Mouse (Mus musculus) R1 (cell line): Measurements from ENCODE around the gene Gm17727.

Source experiments
- DNase-seq: peaks from one replicate; pipeline ENCODE4 v3.0.0-alpha.2; 2018; ENCODE audit warnings: low read depth, low spot score

The Gm17727 gene

DNA sequence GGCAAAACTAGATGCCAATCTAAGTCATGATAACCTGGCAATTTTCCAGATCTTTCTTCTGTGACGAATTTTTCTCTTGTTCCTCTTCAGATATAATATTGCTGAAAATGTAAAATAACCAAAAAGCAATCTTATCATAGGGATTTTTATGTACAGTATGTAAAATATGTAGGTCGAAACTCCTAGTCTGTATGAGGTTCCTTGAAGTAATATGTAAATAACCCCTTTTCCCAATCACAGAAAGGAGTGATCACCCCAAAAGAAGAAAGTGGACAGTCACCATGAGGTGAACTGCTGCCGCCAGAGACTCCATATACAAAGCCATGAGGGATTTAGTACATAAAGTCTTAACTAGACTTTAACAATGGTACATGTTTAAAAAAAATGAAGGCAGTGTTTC lies at the start of gene Gm17727:
Gene Gm17727 (minus strand): TSS at position 101 of the 400 bp plus-strand sequence.
- no peak for DNase-seq

DNA sequence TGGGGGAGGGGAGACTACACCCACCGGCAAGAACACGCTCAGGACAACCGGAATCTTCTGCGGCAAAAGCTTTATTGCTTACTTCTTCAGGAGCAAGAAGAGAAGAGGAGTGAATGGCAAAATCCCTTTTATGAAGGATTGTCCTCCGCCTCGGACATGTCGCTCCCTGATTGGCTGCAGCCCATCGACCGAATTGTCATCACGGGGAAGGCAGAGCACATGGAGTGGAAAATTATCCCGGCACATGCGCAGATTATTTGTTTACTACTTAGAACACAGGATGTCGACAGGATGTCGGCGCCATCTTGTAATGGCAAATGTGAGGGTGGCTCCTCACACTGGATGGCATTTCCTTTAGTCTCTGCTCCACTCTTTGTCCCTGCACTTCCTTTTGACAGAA lies 40.0 kb upstream of the Gm17727 start:
- DNase-seq, result peak; percentile 52

DNA sequence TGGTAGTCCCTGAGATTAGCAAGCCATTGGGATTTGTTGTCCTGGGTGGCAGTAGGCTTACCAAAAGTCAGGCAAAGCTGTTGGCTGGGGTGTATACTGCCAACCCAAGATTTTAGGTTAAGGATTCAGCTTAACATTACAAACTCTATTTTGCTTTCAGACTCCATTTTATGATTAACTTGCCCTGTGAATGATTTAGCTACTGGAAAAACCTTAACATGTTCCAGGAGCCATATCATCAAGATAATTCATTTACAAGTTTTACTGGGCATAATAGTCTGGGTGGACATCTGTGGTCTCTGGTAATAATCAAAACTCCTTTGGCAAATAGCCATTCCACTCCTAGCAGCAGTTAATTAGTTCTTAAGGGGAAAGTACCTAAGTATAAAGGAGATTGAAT lies 20.2 kb upstream of the Gm17727 start:
- no peak for DNase-seq

DNA sequence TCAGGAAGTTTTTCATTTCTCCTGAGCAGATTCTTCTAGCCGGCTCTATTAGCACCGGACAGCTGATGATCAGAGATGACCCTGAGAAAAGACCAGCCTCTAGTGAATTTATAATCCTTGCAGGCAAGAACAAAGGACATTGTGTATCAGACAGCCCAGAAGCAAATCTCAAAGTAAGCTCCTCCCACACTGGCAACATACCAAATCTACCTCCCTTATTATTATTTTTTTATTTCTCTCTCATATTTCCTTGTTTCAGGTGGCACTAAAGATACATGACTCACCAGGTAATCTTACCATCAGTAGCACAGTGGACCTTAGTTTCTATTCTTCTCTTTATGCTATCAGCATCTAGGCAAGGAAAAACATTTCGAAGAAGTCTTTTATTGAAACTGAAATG lies 12.1 kb upstream of the Gm17727 start, which contains the start of the genes Gm27235 and D730048I06Rik:
Gene Gm27235 (minus strand): TSS at position 101 of the 400 bp plus-strand sequence.
Gene D730048I06Rik (minus strand): TSS at position 112 of the 400 bp plus-strand sequence.
- DNase-seq, result no peak

DNA sequence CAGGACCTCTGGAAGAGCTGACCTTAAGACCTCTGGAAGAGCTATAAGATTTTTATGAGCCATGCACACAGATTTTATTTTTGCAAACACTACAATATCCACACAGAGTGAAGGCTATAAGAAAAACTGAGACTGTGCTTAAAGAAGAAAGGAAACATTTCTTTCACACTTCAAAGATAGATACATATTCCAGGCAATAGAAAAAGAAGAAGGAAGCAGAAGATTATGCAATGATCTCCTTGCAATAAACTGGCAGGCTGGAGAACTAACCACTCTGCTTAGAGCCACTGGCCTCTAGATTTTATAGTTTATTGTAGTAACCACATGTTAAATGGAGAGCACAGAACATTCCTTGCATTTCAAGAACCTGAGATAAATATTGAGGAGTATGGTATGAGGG lies 21.1 kb downstream of the Gm17727 start:
- no peak for DNase-seq

DNA sequence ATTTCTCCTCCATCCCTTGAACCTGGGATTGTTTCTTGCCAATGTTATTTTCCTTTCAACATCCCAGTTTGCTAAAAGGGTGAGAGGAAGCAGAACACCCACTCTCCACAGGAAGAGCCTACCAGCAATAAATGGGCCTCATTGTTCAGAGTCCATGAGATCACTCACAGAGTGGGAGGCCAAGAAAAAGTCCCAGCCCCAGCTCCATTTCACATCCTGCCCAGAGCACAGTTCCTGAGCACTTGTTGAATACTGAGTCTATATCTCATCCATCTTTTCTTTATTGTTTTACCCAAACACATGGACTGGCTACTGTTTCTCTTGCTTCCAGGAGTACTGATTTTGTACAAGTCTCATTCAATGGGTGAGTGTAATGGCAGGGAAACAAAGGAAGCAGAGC lies 37.2 kb downstream of the Gm17727 start, which contains the start of gene Gm17677:
Gene Gm17677 (plus strand): TSS at position 301 of the 400 bp plus-strand sequence.
- DNase-seq, result no peak
